Mouse (Mus musculus): ENCODE results near the gene Irf3.

GRCm38 (mm10) chr7:45036702-45037101 is 39.3 kb downstream of the Irf3 start:
- no peak for TF ChIP-seq POLR2A (IDR thresholded peaks at IDR 0.05; ENCODE audit: borderline replicate concordance, control insufficient read depth, low read depth, low read length)
- TF ChIP-seq CTCF (IDR thresholded peaks at IDR 0.05; ENCODE audit: control insufficient read depth, insufficient read depth, low read length), result no peak

Data from bone marrow, adult 2 months (tissue).